ENCODE assay signal across 17 mouse cellular contexts in the genomic region with DNA sequence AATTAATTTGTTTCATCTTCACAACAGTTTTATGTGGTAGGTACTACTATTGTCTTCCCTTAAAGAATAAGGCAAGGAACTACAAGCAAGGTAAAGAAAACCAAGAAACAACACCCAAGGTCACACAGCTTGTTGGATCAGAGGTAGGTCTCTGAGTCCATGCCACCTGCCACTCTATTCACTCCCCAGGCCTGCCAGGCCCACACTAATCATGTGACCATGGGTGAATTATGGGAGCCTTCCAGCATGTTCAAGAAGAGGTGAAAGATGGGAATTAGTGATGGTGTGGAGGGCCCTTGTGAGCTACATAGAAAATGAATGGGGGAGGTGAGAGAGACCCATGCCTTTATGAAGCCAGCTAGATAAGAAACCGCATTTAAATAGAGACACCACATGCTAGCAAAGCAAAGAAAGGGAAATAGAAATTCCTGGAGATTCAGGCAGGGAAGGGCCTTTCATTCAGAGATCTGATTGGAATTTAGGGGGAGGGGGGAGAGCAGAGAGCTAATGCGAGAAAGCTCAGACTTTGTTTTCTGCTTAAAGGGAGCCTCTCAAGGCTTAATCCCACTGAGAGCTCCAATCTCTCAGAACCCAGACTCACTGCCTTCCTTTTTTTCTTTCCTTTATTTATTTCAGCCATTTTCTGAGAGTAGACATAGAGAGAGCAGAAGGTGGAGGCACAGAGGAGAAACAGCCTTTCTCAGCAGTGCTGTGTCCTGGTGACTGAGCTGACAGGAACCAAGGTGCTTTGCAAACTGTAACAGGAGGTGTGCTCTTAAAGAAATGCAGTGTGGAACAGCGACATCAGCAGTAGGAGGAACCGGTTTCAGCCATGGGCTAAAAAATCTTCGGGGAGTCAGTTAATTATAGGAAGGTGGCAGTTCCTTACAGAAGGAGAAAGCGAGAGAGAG.
DNase-seq lines count a peak whose midpoint lies in the region; ATAC-seq lines count a peak whose summit lies in the region.
"Had no signal": no experiment of that assay in that cellular context is flagged by ENCODE, and none has a peak within 500 bp of the region (broad histone marks: within the 10 kb centered on the region; RNA-seq: fewer than 3 reads in every experiment).

No protein-coding gene starts in this region.

- H3K4me1 ChIP-seq in forebrain, embryonic 10.5 days = peaks cover 27% of the 10 kb centered on the region
- H3K4me1 ChIP-seq in forebrain, embryonic 16.5 days (replicated peaks; ENCODE audit: control insufficient read depth, insufficient read depth, low read length) = peaks cover 5% of the 10 kb centered on the region; the same call in 1 of the 2 replicates
- H3K4me1 ChIP-seq in embryonic facial prominence, embryonic 14.5 days (ENCODE audit: control insufficient read depth, insufficient read depth, low read length) = no peaks in the 10 kb centered on the region
- peaks cover 13% of the 10 kb centered on the region for H3K4me1 ChIP-seq in midbrain, embryonic 13.5 days (replicated peaks)

- H3K9ac ChIP-seq in forebrain, embryonic 16.5 days (replicated peaks; ENCODE audit: low read depth, low read length) = no peak overlapping the region
- no peak overlapping the region for H3K9ac ChIP-seq in embryonic facial prominence, embryonic 14.5 days (ENCODE audit: low read depth, low read length)
- no peak overlapping the region; the same call in 1 of the 2 replicates for H3K9ac ChIP-seq in midbrain, embryonic 13.5 days (replicated peaks)
- H3K9ac ChIP-seq: liver, postnatal 0 days had no signal

- no peaks in the 10 kb centered on the region for H3K9me3 ChIP-seq in forebrain, embryonic 10.5 days
- H3K9me3 ChIP-seq in forebrain, embryonic 16.5 days (ENCODE audit: control insufficient read depth, low read length) = no peaks in the 10 kb centered on the region
- H3K9me3 ChIP-seq in embryonic facial prominence, embryonic 14.5 days (ENCODE audit: control insufficient read depth, low read length) = 0 out of 2 replicates have a peak, but pooled peaks cover 3% of the 10 kb centered on the region
- H3K9me3 ChIP-seq in midbrain, embryonic 13.5 days = no peaks in the 10 kb centered on the region

- H3K4me2 ChIP-seq in forebrain, embryonic 16.5 days (ENCODE audit: low read length) = no peak overlapping the region
- no peak overlapping the region for H3K4me2 ChIP-seq in embryonic facial prominence, embryonic 14.5 days (ENCODE audit: low read depth, low read length)
- no peak overlapping the region for H3K4me2 ChIP-seq in midbrain, embryonic 13.5 days (replicated peaks)

- 5% methylated on average over 6 of the region's 6 CpGs for WGBS in forebrain, embryonic 10.5 days
- 4% methylated on average over 6 of the region's 6 CpGs for WGBS in forebrain, embryonic 16.5 days
- WGBS in embryonic facial prominence, embryonic 14.5 days = 17% methylated on average over 6 of the region's 6 CpGs
- 7% methylated on average over 6 of the region's 6 CpGs for WGBS in midbrain, embryonic 13.5 days

- no peak overlapping the region for H3K4me3 ChIP-seq in forebrain, embryonic 10.5 days
- no peak overlapping the region for H3K4me3 ChIP-seq in forebrain, embryonic 16.5 days (replicated peaks; ENCODE audit: low read length)
- H3K4me3 ChIP-seq in embryonic facial prominence, embryonic 14.5 days (ENCODE audit: low read depth, low read length) = no peak overlapping the region
- no peak overlapping the region for H3K4me3 ChIP-seq in midbrain, embryonic 13.5 days (replicated peaks)
- H3K4me3 ChIP-seq: gastrocnemius, adult 2 months; left cerebral cortex, adult 2 months had no signal

- ATAC-seq in forebrain, embryonic 16.5 days = no peak
- no peak for ATAC-seq in embryonic facial prominence, embryonic 14.5 days (ENCODE audit: low read depth)
- peak; percentile 79; the same call in 1 of the 2 replicates for ATAC-seq in midbrain, embryonic 13.5 days
- ATAC-seq: liver, postnatal 0 days had no signal

- peak overlapping the region; percentile 82 for H3K27ac ChIP-seq in forebrain, embryonic 10.5 days
- no peak overlapping the region for H3K27ac ChIP-seq in forebrain, embryonic 16.5 days (ENCODE audit: low read length)
- H3K27ac ChIP-seq in embryonic facial prominence, embryonic 14.5 days (replicated peaks; ENCODE audit: low read depth, low read length) = no peak overlapping the region
- H3K27ac ChIP-seq in midbrain, embryonic 13.5 days = peak overlapping the region; percentile 56; the same call in 1 of the 2 replicates
- H3K27ac ChIP-seq: gastrocnemius, adult 2 months had no signal

- no peaks in the 10 kb centered on the region for H3K36me3 ChIP-seq in forebrain, embryonic 10.5 days (replicated peaks)
- no peaks in the 10 kb centered on the region for H3K36me3 ChIP-seq in forebrain, embryonic 16.5 days (ENCODE audit: control insufficient read depth, insufficient read depth)
- no peaks in the 10 kb centered on the region for H3K36me3 ChIP-seq in embryonic facial prominence, embryonic 14.5 days (ENCODE audit: control insufficient read depth, insufficient read depth, low read length)
- H3K36me3 ChIP-seq in midbrain, embryonic 13.5 days = no peaks in the 10 kb centered on the region

- H3K27me3 ChIP-seq in forebrain, embryonic 10.5 days (ENCODE audit: poor library complexity, severe bottlenecking) = no peaks in the 10 kb centered on the region
- H3K27me3 ChIP-seq in forebrain, embryonic 16.5 days (replicated peaks; ENCODE audit: control insufficient read depth, insufficient read depth, low read length) = no peaks in the 10 kb centered on the region
- no peaks in the 10 kb centered on the region for H3K27me3 ChIP-seq in embryonic facial prominence, embryonic 14.5 days (replicated peaks; ENCODE audit: control insufficient read depth, insufficient read depth, low read length)
- H3K27me3 ChIP-seq in midbrain, embryonic 13.5 days = no peaks in the 10 kb centered on the region

- peak; percentile 26 for DNase-seq in forebrain, embryonic 10.5 days (ENCODE audit: extremely low spot score, low spot score)
- DNase-seq in Muller cell, postnatal 12 days (ENCODE audit: inconsistent ontology term) = peak; percentile 33
- peak; percentile 24 for DNase-seq in embryonic facial prominence, embryonic 14.5 days (ENCODE audit: low spot score)
- DNase-seq in urinary bladder, postnatal 25 days (ENCODE audit: low spot score) = no peak
- no peak for DNase-seq in kidney, adult 18-20 months
- DNase-seq in layer of hippocampus, postnatal 10 days (ENCODE audit: low spot score in 2 of 2) = no peak
- DNase-seq: adrenal gland, postnatal 25 days; cerebellum, postnatal 14 days; gastrocnemius, adult 2 months; heart, postnatal 4 days; kidney, adult 2 months; liver, postnatal 0 days; right cerebral cortex, postnatal 4 days; thymus, postnatal 14 days had no signal

Comparison
In these comparisons a context has a peak if more than half of its experiments do, and no peak if none do; other contexts are left out.
1. H3K27ac ChIP-seq: peak in forebrain, embryonic 10.5 days (single experiment) and midbrain, embryonic 13.5 days (single experiment); none in forebrain, embryonic 16.5 days (single experiment) and embryonic facial prominence, embryonic 14.5 days (single experiment).
2. DNase-seq: peak in forebrain, embryonic 10.5 days (single experiment), Muller cell, postnatal 12 days (single experiment) and embryonic facial prominence, embryonic 14.5 days (single experiment); none in urinary bladder, postnatal 25 days (single experiment), kidney, adult 18-20 months (single experiment) and layer of hippocampus, postnatal 10 days (0 of 2).